Mouse (Mus musculus): Measurements from ENCODE around the gene Klrb1.

Gene Klrb1

DNA sequence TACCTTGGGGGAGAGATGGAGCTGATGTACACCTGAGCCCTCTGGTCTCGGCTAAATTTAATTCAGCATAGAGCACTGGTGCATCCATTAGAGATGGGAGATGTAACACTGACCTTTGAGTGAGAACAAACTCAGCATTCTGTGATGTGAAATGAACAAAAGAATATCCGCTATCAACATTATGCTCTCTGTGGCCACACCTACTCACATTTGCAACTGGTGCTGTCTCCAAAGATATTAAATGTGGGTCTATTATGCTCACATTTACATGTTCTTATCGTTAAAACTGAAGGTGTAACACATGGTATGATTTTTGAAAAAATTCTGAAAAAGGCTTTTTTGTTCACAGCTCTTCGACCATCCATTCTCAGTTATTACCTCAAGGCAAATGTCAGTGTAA, at the start of gene Klrb1:
Gene Klrb1, minus strand, starts transcription at position 101 of the 400 bp plus-strand sequence.
- POLR2A ChIA-PET: no interaction called here
- CTCF ChIA-PET: interaction anchor here in 2 of 4 experiments (0.6 to 1.3 kb wide), 2 partner anchors 123 to 139 kb away, joined by 5 to 9 read pairs; no protein-coding TSS in a partner anchor

GRCm38 (mm10) chr6:128769481-128770253, 46.8 kb upstream of the Klrb1 start:
- CTCF ChIA-PET: interaction anchor here in 2 of 4 experiments (0.6 to 0.7 kb wide), 2 partner anchors 62 to 533 kb away, joined by 3 read pairs; no protein-coding TSS in a partner anchor
- POLR2A ChIA-PET: interaction anchor here in 2 of 4 experiments (0.7 to 1.1 kb wide), 3 partner anchors 24 to 716 kb away, joined by 3 to 4 read pairs (median 3); no protein-coding TSS in a partner anchor

GRCm38 (mm10) chr6:128768047-128768446, 45.2 kb upstream of the Klrb1 start:
- ChIA-PET CTCF (interaction anchor here in 2 of 4 experiments (0.7 to 5.2 kb wide), 2 partner anchors 35 to 182 kb away, joined by 3 to 174 read pairs; no protein-coding TSS in a partner anchor), POLR2A (interaction anchor here in 1 of 4 experiments (2.2 kb wide), 1 partner anchor 37 kb away, joined by 28 read pairs; no protein-coding TSS in a partner anchor)

DNA sequence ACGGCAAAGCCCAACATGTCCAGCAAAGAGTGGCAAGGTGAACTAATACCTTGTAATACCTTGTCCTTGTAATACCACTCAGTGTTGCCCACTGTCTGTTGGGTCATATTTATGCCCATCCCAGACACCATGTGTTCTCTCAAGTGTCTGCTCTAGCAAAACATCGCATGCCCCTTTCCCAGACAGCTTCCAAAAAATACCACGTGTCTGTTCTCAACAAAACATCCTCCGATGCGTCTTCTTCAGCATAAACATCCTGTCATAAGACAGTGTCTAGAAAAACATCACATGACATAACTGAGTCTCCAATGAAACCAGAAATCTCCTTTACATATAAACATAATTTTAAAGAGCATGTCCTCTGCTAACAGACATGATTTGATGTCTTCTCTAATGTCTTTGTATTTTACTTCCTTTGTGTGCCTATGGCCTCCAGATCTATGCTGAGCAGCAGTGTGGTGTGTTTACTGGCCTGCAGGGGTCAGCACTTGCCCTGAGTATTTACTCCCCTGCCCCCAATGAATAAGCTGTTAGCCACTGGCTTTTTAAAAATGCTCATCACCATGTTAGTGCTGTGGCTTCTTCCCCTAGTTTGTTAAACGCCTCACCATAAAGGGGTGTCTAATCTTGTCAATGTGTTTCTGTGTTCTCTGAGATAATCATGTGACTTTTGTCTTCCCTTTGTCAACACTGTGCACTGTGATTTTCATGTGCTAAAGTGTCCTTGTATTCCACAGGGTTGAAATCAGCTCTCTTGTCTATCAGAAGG, 43.8 kb upstream of the Klrb1 start:
- ChIA-PET CTCF (interaction anchor here (0.6 to 5.2 kb wide), 27 partner anchors 10 to 488 kb away, joined by 3 to 174 read pairs (median 4); no protein-coding TSS in a partner anchor), POLR2A (interaction anchor here in 3 of 4 experiments (0.7 to 2.2 kb wide), 10 partner anchors 16 to 79 kb away, joined by 3 to 28 read pairs (median 4); no protein-coding TSS in a partner anchor)

GRCm38 (mm10) chr6:128765211-128765610, 42.4 kb upstream of the Klrb1 start:
- ChIA-PET POLR2A (interaction anchor here in 1 of 4 experiments (1.8 kb wide), 1 partner anchor 38 kb away, joined by 14 read pairs; no protein-coding TSS in a partner anchor), CTCF (interaction anchor here in 2 of 4 experiments (1.9 to 5.2 kb wide), 2 partner anchors 38 to 80 kb away, joined by 6 to 174 read pairs; no protein-coding TSS in a partner anchor)

DNA sequence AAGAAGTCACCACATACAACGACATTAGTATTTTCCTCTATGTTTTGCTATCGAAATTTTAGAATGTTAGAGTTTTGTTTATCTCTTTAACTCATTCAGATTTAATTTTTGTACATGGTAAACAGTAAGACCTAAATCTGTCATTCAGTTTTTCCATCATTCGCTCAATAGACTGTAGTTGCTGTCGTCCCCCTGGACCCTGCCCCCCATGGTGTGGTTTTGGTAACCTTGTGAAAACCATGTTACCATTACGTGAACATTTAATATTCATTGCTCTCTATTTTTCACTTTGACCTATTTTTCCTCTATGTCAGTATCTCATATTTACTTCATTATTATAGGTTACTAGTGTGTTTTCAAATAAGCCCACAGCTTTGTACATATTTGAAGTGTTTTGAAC, 41.7 kb upstream of the Klrb1 start:
- ChIA-PET CTCF (interaction anchor here (0.6 to 5.2 kb wide), 11 partner anchors 33 to 494 kb away, joined by 3 to 174 read pairs (median 5); no protein-coding TSS in a partner anchor), POLR2A (interaction anchor here in 3 of 4 experiments (0.6 to 1.8 kb wide), 11 partner anchors 28 to 298 kb away, joined by 3 to 41 read pairs (median 3); no protein-coding TSS in a partner anchor)

DNA sequence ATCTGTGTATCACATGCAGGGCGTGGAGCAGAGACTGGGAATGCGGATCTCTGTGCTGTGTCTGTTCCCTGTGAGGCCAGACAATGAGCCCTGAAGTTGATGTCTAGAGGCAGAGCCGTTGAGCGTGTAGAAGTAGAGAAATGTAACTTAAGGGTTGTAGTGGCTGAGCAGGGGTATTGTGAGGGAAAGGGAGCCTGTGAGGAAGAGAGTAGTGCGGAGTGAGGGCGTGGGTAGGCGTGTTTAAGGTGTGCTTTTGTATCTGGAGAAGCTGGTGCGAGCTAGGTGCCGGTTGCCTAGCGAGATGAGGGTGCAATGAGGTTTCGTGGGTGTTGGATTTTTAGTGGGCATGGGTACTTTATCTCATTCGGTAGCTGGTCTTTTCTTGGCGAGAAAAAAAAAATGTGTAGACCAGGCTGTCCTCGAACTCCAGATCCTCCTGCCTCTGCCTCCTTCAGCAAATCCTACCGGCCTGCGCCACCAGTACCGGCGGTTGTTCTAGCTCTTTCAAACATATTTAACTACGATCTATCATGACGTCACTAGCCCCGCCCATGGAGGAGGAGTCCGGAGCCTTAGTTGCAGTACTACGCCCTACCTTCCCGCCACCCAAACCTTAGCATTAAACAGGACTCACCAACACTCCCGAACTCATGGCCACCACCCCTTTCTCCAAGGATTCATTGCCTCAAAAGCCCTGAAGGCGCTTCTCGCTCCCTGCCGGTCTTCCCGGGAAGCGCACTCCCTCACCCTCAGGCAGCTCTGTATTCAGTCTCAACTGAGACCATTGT, 41.1 kb upstream of the Klrb1 start:
- POLR2A ChIA-PET: interaction anchor here in 3 of 4 experiments (0.6 to 1.8 kb wide), 14 partner anchors 9 to 297 kb away, joined by 3 to 41 read pairs (median 3); no protein-coding TSS in a partner anchor
- CTCF ChIA-PET: interaction anchor here (0.5 to 5.2 kb wide), 15 partner anchors 34 to 1849 kb away, joined by 3 to 174 read pairs (median 4); no protein-coding TSS in a partner anchor

DNA sequence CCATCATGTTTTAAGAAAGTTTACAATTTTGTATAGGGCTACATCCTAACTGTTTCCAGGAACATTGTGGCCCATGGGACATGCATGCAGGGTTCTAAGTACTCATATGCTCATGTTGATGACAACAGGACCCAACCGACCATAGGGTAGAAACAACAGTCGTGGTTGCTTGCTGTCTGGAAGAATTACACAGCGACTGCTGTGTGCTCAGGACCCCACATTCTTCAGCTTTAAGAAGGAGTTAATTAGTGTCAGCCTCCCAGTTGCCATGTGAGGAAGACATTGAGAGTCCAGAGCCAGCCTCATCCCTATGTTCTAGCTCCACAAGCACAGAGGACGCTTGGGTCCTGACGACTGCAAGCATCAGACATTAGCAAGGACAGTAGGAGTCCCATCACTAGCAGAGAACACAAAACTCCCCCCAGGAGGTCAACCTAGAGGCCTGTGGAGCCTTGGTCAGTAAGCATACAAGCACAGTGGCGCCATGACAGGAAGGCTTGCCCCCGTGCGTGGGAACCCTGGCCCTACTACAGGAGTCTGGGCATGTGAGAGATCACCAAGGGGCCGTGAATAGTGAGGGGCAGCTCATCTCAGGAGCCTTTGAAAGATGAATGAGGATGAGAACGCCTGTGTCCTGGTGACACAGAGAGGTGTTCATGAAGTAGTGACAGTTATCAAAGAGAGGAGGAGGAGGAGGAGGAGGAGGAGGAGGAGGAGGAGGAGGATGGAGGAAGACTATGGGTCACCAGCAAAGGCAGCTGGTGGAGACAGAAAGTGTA, 40.2 kb upstream of the Klrb1 start:
- ChIA-PET CTCF (interaction anchor here (0.7 to 5.2 kb wide), 7 partner anchors 40 to 1849 kb away, joined by 3 to 174 read pairs (median 6); no protein-coding TSS in a partner anchor), POLR2A (interaction anchor here in 3 of 4 experiments (0.9 to 1.8 kb wide), 9 partner anchors 8 to 133 kb away, joined by 3 to 41 read pairs (median 5); no protein-coding TSS in a partner anchor)

GRCm38 (mm10) chr6:128761144-128761540, 38.3 kb upstream of the Klrb1 start:
- ChIA-PET CTCF (interaction anchor here in 3 of 4 experiments (0.5 to 0.7 kb wide), 3 partner anchors 38 to 497 kb away, joined by 3 to 13 read pairs (median 11); no protein-coding TSS in a partner anchor), POLR2A (interaction anchor here in 3 of 4 experiments (0.6 to 1.5 kb wide), 4 partner anchors 38 to 130 kb away, joined by 4 to 10 read pairs (median 6); no protein-coding TSS in a partner anchor)

- POLR2A ChIA-PET: interaction anchor here in 3 of 4 experiments (0.6 to 2.1 kb wide), 7 partner anchors 38 to 129 kb away, joined by 4 to 13 read pairs (median 6); no protein-coding TSS in a partner anchor
- CTCF ChIA-PET: interaction anchor here in 3 of 4 experiments (0.5 to 0.7 kb wide), 5 partner anchors 37 to 1136 kb away, joined by 3 to 13 read pairs (median 8); no protein-coding TSS in a partner anchor
Observed at GRCm38 (mm10) chr6:128760416-128761143, 37.7 kb upstream of the Klrb1 start.

DNA sequence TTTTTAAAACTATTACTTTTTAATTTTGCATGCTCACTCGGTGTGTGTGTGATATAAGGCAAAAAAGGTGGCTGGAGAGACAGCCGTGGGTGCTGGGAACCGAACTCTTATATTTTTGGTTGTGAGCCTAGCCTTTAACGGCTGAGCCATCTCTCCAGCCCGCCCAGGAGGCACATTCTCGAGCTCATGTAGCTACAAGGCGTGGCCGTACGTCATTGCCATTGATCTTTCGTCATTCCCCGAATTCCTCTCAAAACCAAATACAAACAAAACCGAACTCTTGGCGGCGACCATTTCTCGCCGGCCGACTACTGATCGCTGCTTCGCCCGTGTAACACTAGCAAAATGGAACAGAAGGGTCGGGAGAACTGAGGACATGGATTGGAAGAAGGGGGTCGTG, 37.2 kb upstream of the Klrb1 start:
- ChIA-PET POLR2A (interaction anchor here in 2 of 4 experiments (0.9 to 2.1 kb wide), 6 partner anchors 19 to 129 kb away, joined by 3 to 13 read pairs (median 6); no protein-coding TSS in a partner anchor), CTCF (interaction anchor here in 2 of 4 experiments (0.6 to 0.7 kb wide), 3 partner anchors 38 to 1135 kb away, joined by 3 to 8 read pairs (median 4); no protein-coding TSS in a partner anchor)

GRCm38 (mm10) chr6:128759221-128759950, 36.5 kb upstream of the Klrb1 start:
- ChIA-PET POLR2A (interaction anchor here in 2 of 4 experiments (0.6 to 2.1 kb wide), 6 partner anchors 20 to 291 kb away, joined by 3 to 13 read pairs (median 4); no protein-coding TSS in a partner anchor), CTCF (interaction anchor here in 2 of 4 experiments (0.6 to 0.7 kb wide), 3 partner anchors 38 to 292 kb away, joined by 3 to 6 read pairs (median 4); no protein-coding TSS in a partner anchor)

DNA sequence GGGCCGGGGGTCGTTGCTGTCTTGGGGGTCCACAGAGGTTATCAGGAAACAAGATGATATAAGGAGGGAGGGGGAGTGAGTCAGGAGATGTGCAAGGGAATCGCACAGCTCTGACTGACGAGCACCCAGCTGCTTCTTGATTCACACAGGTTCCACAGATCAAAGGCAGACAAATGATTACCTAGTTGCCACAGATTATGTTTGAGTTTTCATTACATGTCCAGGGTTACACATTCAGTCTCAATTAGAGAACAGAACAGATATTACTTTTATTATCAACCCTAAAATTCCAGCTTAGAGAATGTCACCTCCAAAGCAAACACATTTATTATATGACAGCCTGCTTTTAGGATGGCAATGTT, 32.5 kb upstream of the Klrb1 start:
- ChIA-PET CTCF (interaction anchor here in 1 of 4 experiments (3.0 kb wide), 1 partner anchor 125 kb away, joined by 106 read pairs; no protein-coding TSS in a partner anchor), POLR2A (interaction anchor here in 3 of 4 experiments (1.3 to 3.2 kb wide), 5 partner anchors 9 to 458 kb away, joined by 3 to 81 read pairs (median 17); no protein-coding TSS in a partner anchor)

- POLR2A ChIA-PET: interaction anchor here in 3 of 4 experiments (1.3 to 3.2 kb wide), 5 partner anchors 9 to 458 kb away, joined by 3 to 81 read pairs (median 17); no protein-coding TSS in a partner anchor
- CTCF ChIA-PET: interaction anchor here (1.1 to 3.0 kb wide), 6 partner anchors 11 to 171 kb away, joined by 3 to 106 read pairs (median 7); no protein-coding TSS in a partner anchor
Observed at GRCm38 (mm10) chr6:128754748-128755401, 32.0 kb upstream of the Klrb1 start.

All from embryonic stem cell, embryonic (primary cell).